In the genomic region with DNA sequence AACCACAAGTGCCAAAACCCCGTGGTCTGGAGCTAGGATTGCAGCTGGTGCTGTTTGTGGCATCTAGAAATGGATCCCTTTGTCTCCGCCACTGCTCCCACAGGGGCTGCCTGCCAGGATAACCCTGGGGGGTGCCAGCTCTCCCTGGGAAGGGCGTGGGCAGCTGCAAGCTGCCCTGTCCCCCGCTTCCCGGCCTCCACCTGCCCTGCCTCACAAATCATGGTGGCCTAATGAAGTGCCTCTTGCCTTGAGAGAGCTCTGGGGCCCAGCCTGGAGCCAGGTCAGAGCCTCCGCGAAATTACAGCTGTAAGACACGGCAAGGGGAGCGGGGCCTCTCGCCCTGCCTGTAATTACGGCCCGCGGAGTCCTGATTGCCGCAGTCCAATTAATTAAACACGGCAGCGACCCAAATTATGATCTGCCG, we compare ENCODE assay signal across 8 mouse cellular contexts.
DNase-seq lines count a peak whose midpoint lies in the region; ATAC-seq and TF ChIP-seq lines count a peak whose summit lies in the region.

No protein-coding gene starts in this region.

- TF ChIP-seq CTCF in E14TG2a.4 (conservative IDR thresholded peaks at IDR 0.05; ENCODE audit: low read length): no peak
- no peak for TF ChIP-seq CTCF in small intestine, adult 2 months (IDR thresholded peaks at IDR 0.05; ENCODE audit: extremely low read depth, insufficient read length, insufficient replicate concordance, low read depth, low read length)

- WGBS in forebrain, embryonic 16.5 days: 8% methylated on average over 17 of the region's 17 CpGs
- 25% methylated on average over 17 of the region's 17 CpGs for WGBS in small intestine, adult 2 months

- no peak for TF ChIP-seq POLR2A in small intestine, adult 2 months (IDR thresholded peaks at IDR 0.05; ENCODE audit: low read depth, low read length)

- H3K4me2 ChIP-seq in forebrain, embryonic 16.5 days (ENCODE audit: low read length): peak overlapping the region; percentile 29

- peak overlapping the region; percentile 79 for H3K27ac ChIP-seq in forebrain, embryonic 16.5 days (ENCODE audit: low read length)
- H3K27ac ChIP-seq in small intestine, adult 2 months (ENCODE audit: insufficient read depth, low read depth, low read length): peak overlapping the region; percentile 18; the same call in 1 of the 2 replicates

- no peaks in the 10 kb centered on the region for H3K9me3 ChIP-seq in E14TG2a.4 (ENCODE audit: low read length)
- no peaks in the 10 kb centered on the region for H3K9me3 ChIP-seq in forebrain, embryonic 16.5 days (ENCODE audit: control insufficient read depth, low read length)

- peaks cover 29% of the 10 kb centered on the region for H3K4me1 ChIP-seq in E14TG2a.4 (replicated peaks; ENCODE audit: low read depth, low read length)
- peaks cover 19% of the 10 kb centered on the region for H3K4me1 ChIP-seq in forebrain, embryonic 16.5 days (replicated peaks; ENCODE audit: control insufficient read depth, insufficient read depth, low read length)
- peaks cover 38% of the 10 kb centered on the region for H3K4me1 ChIP-seq in small intestine, adult 2 months (ENCODE audit: control insufficient read depth, insufficient read depth, insufficient read length, low read length)

- no peak for ATAC-seq in cerebellum, adult (ENCODE audit: insufficient number of reproducible peaks, low FRiP score, low TSS enrichment)
- ATAC-seq in forebrain, embryonic 16.5 days: peak; percentile 76
- ATAC-seq in erythroid progenitor cell, adult 5-6 weeks (replicated peaks; ENCODE audit: low FRiP score, poor library complexity, severe bottlenecking): no peak

- H3K4me3 ChIP-seq in E14TG2a.4 (replicated peaks; ENCODE audit: low read length): peak overlapping the region; percentile 62
- no peak overlapping the region for H3K4me3 ChIP-seq in forebrain, embryonic 16.5 days (replicated peaks; ENCODE audit: low read length)
- no peak overlapping the region for H3K4me3 ChIP-seq in small intestine, adult 2 months (ENCODE audit: low read depth, low read length)

- no peaks in the 10 kb centered on the region for H3K36me3 ChIP-seq in E14TG2a.4 (ENCODE audit: insufficient read depth, low read length)
- no peaks in the 10 kb centered on the region for H3K36me3 ChIP-seq in forebrain, embryonic 16.5 days (ENCODE audit: control insufficient read depth, insufficient read depth)
- H3K36me3 ChIP-seq in small intestine, adult 2 months (ENCODE audit: control insufficient read depth, insufficient read depth, low read length): no peaks in the 10 kb centered on the region

- intact Hi-C loops in left cerebral cortex, postnatal 4 days (cut with DNase I): no loop called here

- DNase-seq in cerebellum, postnatal 10 days: peak; percentile 71 to 80
- DNase-seq in left cerebral cortex, postnatal 4 days: peak; percentile 73
- no peak for DNase-seq in lung, adult 18-20 months

- H3K27me3 ChIP-seq in E14TG2a.4 (ENCODE audit: insufficient read depth, low read length): peaks cover 51% of the 10 kb centered on the region
- H3K27me3 ChIP-seq in forebrain, embryonic 16.5 days (replicated peaks; ENCODE audit: control insufficient read depth, insufficient read depth, low read length): no peaks in the 10 kb centered on the region
- no peaks in the 10 kb centered on the region for H3K27me3 ChIP-seq in small intestine, adult 2 months (ENCODE audit: control insufficient read depth, insufficient read depth, low read length)

- peak overlapping the region; percentile 44 for H3K9ac ChIP-seq in forebrain, embryonic 16.5 days (replicated peaks; ENCODE audit: low read depth, low read length)

Comparison
In these comparisons a context has a peak if more than half of its experiments do, and no peak if none do; other contexts are left out.
1. DNase-seq: peak in cerebellum, postnatal 10 days (2 of 2) and left cerebral cortex, postnatal 4 days (single experiment); none in lung, adult 18-20 months (0 of 2).